Mouse (Mus musculus): ENCODE results near the gene Nudt16l1. TPM values are rescaled to one million over a fixed set of nuclear protein-coding genes. Genes with fewer than 3 reads are reported as not detected.

The Nudt16l1 gene
- polyA plus RNA-seq, 1 experiment from 2014 or later: 151 TPM

- DNase-seq (ENCODE audit: low spot score): no peak
- H3K4me3 ChIP-seq: no peak overlapping the region
- H3K9me3 ChIP-seq: no peaks in the 10 kb centered on the region
- no peak overlapping the region for H3K27ac ChIP-seq (replicated peaks)
- H3K36me3 ChIP-seq (replicated peaks): peaks cover 60% of the 10 kb centered on the region
- H3K27me3 ChIP-seq (replicated peaks; ENCODE audit: low read depth, poor library complexity, severe bottlenecking): no peaks in the 10 kb centered on the region
- H3K4me1 ChIP-seq: no peaks in the 10 kb centered on the region
- 88% methylated on average over 6 of the region's 6 CpGs for WGBS
These were observed 16.1 kb upstream of the Nudt16l1 start for GRCm38 (mm10) chr16:4922481-4922880.

DNA sequence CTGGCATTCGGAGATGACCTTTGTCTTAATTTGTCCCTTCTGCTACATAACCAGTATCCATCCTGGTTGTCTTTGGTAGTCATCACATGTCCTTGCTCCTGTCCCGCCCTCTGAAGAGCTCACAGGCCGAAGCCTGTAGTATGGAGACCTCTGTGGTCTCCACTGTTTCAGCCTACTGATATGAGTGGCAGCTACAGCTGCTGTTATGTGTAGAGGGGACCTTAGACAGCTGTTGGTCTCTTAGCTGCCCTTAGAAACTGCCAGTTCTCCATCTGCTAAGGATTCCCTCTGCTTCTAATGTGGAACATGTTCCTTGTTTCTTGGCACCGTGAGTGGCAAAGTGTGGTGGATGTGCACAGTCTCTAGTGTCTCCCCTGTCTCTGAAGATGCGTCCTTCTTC is 14.6 kb upstream of the Nudt16l1 start:
- Histone ChIP-seq H3K27me3 (replicated peaks; ENCODE audit: low read depth, poor library complexity, severe bottlenecking) (no peaks in the 10 kb centered on the region), H3K4me1 (no peaks in the 10 kb centered on the region), H3K36me3 (replicated peaks) (peaks cover 75% of the 10 kb centered on the region), H3K27ac (replicated peaks) (no peak overlapping the region), H3K9me3 (no peaks in the 10 kb centered on the region), H3K4me3 (no peak overlapping the region)
- DNase-seq (ENCODE audit: low spot score): no peak
- WGBS: 85% methylated on average over 5 of the region's 5 CpGs

- no peak overlapping the region for H3K27ac ChIP-seq (replicated peaks)
- WGBS: 96% methylated on average over 7 of the region's 7 CpGs
- peaks cover 99% of the 10 kb centered on the region for H3K36me3 ChIP-seq (replicated peaks)
- H3K4me1 ChIP-seq: no peaks in the 10 kb centered on the region
- H3K27me3 ChIP-seq (replicated peaks; ENCODE audit: low read depth, poor library complexity, severe bottlenecking): no peaks in the 10 kb centered on the region
- no peak for DNase-seq (ENCODE audit: low spot score)
- H3K4me3 ChIP-seq: no peak overlapping the region
- no peaks in the 10 kb centered on the region for H3K9me3 ChIP-seq
These were observed 10.6 kb upstream of the Nudt16l1 start for GRCm38 (mm10) chr16:4927967-4928366.

DNA sequence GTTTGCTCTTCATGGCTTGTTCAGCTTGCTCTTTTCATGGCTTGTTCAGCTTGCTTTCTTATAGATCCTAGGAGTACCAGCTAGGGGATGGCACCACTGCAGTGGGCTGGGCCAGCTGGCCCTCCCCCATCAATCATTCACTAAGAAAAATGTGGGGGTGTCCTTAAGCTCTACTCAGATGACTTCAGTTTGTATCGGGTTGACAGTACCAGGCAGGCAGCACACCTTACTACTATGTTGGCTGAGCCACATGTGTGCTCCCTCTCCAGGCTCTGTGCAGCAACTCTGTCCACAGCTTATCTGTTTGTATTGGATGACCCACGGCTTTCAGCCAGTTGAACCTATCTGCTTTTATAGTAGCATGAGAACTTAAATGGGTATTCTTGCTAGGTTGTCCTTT is 10.1 kb upstream of the Nudt16l1 start:
- H3K27me3 ChIP-seq (replicated peaks; ENCODE audit: low read depth, poor library complexity, severe bottlenecking): no peaks in the 10 kb centered on the region
- H3K36me3 ChIP-seq (replicated peaks): peaks cover 99% of the 10 kb centered on the region
- WGBS: 92% methylated on average over 2 of the region's 2 CpGs
- no peaks in the 10 kb centered on the region for H3K4me1 ChIP-seq
- H3K27ac ChIP-seq (replicated peaks): no peak overlapping the region
- DNase-seq (ENCODE audit: low spot score): no peak
- H3K9me3 ChIP-seq: no peaks in the 10 kb centered on the region
- no peak overlapping the region for H3K4me3 ChIP-seq

DNA sequence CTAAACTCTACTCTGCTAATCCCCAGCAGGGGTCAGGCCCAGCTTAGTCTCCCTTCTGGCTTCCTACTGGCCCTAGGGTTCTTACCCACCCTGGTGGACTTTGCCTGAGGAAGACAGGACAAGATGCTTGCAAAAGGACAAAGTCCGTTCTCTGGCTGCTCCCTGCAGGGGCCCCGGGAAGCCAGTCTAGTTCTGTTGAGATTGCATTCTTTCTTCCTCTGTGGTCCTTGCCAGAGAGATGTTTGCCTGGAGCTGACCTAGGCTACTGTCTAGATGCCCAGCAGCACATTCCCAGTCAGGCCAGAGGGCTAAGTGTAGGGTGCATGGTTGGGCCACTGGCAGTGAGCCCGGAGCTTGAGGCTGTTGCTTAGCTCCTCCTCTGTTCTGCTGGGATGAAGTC is 6.1 kb upstream of the Nudt16l1 start:
- no peaks in the 10 kb centered on the region for H3K9me3 ChIP-seq
- 85% methylated on average over 3 of the region's 3 CpGs for WGBS
- no peak for DNase-seq (ENCODE audit: low spot score)
- no peaks in the 10 kb centered on the region for H3K27me3 ChIP-seq (replicated peaks; ENCODE audit: low read depth, poor library complexity, severe bottlenecking)
- no peaks in the 10 kb centered on the region for H3K4me1 ChIP-seq
- H3K4me3 ChIP-seq: no peak overlapping the region
- peaks cover 100% of the 10 kb centered on the region for H3K36me3 ChIP-seq (replicated peaks)
- H3K27ac ChIP-seq (replicated peaks): no peak overlapping the region

DNA sequence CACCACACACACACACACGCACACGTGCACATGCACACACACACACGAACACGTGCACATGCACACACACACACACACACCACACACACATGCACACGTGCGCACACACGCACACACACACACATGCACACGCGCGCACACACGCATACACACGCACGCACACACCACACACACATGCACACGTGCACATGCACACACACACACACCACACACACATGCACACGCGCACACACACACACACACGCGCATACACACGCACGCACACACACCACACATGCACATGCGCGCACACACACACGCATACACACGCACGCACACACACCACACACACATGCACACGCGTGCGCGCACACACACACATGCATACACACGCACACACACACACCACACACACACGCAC is 3.1 kb upstream of the Nudt16l1 start:
- Histone ChIP-seq H3K9me3 (no peaks in the 10 kb centered on the region), H3K36me3 (replicated peaks) (peaks cover 83% of the 10 kb centered on the region), H3K4me3 (no peak overlapping the region), H3K27ac (replicated peaks) (no peak overlapping the region), H3K27me3 (replicated peaks; ENCODE audit: low read depth, poor library complexity, severe bottlenecking) (no peaks in the 10 kb centered on the region), H3K4me1 (peaks cover 17% of the 10 kb centered on the region)
- DNase-seq (ENCODE audit: low spot score): no peak
- WGBS: 94% methylated on average over 31 of the region's 31 CpGs

GRCm38 (mm10) chr16:4935931-4936703 is 2.4 kb upstream of the Nudt16l1 start:
- WGBS: 88% methylated on average over 10 of the region's 10 CpGs
- H3K27me3 ChIP-seq (replicated peaks; ENCODE audit: low read depth, poor library complexity, severe bottlenecking): no peaks in the 10 kb centered on the region
- peaks cover 19% of the 10 kb centered on the region for H3K4me1 ChIP-seq
- no peaks in the 10 kb centered on the region for H3K9me3 ChIP-seq
- H3K27ac ChIP-seq (replicated peaks): no peak overlapping the region
- H3K36me3 ChIP-seq (replicated peaks): peaks cover 83% of the 10 kb centered on the region
- DNase-seq (ENCODE audit: low spot score): no peak
- no peak overlapping the region for H3K4me3 ChIP-seq

GRCm38 (mm10) chr16:4937351-4938190 is 990 bp upstream of the Nudt16l1 start:
- H3K27ac ChIP-seq (replicated peaks): no peak overlapping the region
- no peaks in the 10 kb centered on the region for H3K27me3 ChIP-seq (replicated peaks; ENCODE audit: low read depth, poor library complexity, severe bottlenecking)
- WGBS: 89% methylated on average over 8 of the region's 8 CpGs
- H3K36me3 ChIP-seq (replicated peaks): peaks cover 83% of the 10 kb centered on the region
- no peaks in the 10 kb centered on the region for H3K9me3 ChIP-seq
- H3K4me3 ChIP-seq: no peak overlapping the region
- peaks cover 19% of the 10 kb centered on the region for H3K4me1 ChIP-seq
- no peak for DNase-seq (ENCODE audit: low spot score)

GRCm38 (mm10) chr16:4938989-4939388 is 428 bp downstream of the Nudt16l1 start:
- Histone ChIP-seq H3K27me3 (replicated peaks; ENCODE audit: low read depth, poor library complexity, severe bottlenecking) (no peaks in the 10 kb centered on the region), H3K36me3 (replicated peaks) (peaks cover 83% of the 10 kb centered on the region), H3K9me3 (no peaks in the 10 kb centered on the region), H3K4me1 (peaks cover 19% of the 10 kb centered on the region), H3K4me3 (peak overlapping the region; percentile 83), H3K27ac (replicated peaks) (peak overlapping the region; percentile 88)
- DNase-seq (ENCODE audit: low spot score): peak; percentile 97
- 0% methylated on average over 28 of the region's 28 CpGs for WGBS

DNA sequence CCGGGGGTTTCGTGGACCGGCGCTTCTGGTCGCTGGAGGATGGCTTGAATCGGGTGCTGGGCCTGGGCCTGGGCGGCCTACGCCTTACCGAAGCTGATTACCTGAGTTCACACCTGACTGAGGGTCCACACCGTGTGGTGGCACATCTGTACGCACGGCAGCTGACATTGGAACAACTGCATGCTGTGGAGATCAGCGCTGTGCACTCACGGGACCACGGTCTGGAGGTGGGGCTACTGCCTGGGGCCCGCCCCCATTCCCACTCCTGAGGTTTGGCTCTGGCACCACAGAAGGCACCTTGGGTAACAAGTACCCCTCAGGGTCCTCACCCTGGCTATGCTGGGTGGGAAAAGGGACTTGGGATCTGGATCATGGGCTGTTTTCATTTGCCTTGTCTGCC is 851 bp downstream of the Nudt16l1 start:
- peak overlapping the region; percentile 88 for H3K27ac ChIP-seq (replicated peaks)
- 2% methylated on average over 16 of the region's 16 CpGs for WGBS
- DNase-seq (ENCODE audit: low spot score): peak; percentile 57
- peaks cover 83% of the 10 kb centered on the region for H3K36me3 ChIP-seq (replicated peaks)
- peaks cover 19% of the 10 kb centered on the region for H3K4me1 ChIP-seq
- H3K4me3 ChIP-seq: peak overlapping the region; percentile 83
- H3K27me3 ChIP-seq (replicated peaks; ENCODE audit: low read depth, poor library complexity, severe bottlenecking): no peaks in the 10 kb centered on the region
- H3K9me3 ChIP-seq: no peaks in the 10 kb centered on the region

GRCm38 (mm10) chr16:4940311-4940850 is 1.8 kb downstream of the Nudt16l1 start:
- no peaks in the 10 kb centered on the region for H3K27me3 ChIP-seq (replicated peaks; ENCODE audit: low read depth, poor library complexity, severe bottlenecking)
- H3K27ac ChIP-seq (replicated peaks): no peak overlapping the region
- H3K4me1 ChIP-seq: peaks cover 19% of the 10 kb centered on the region
- peaks cover 83% of the 10 kb centered on the region for H3K36me3 ChIP-seq (replicated peaks)
- DNase-seq (ENCODE audit: low spot score): no peak
- H3K4me3 ChIP-seq: peak overlapping the region; percentile 83
- 91% methylated on average over 10 of the region's 10 CpGs for WGBS
- no peaks in the 10 kb centered on the region for H3K9me3 ChIP-seq

DNA sequence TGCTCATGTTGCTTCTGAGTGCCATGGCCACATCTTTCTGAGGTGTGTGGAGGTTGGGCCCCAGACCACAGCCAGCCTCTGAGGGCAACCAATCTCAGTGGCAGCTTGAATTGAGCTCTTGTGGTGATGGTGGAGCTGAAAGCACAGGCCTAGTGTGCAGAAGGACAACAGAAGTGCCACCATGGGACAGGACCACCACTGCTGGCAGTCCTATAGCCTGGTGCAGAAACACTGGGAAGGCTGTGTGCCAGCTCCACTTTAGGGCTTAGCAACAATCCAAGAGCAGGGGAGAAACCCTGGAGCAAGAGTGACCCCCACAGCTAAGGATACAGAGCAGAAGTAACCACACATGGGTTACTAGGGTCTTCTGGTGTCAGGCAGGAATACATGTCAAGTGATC is 2.5 kb downstream of the Nudt16l1 start:
- Histone ChIP-seq H3K27ac (replicated peaks) (no peak overlapping the region), H3K9me3 (no peaks in the 10 kb centered on the region), H3K4me3 (no peak overlapping the region), H3K36me3 (replicated peaks) (peaks cover 83% of the 10 kb centered on the region), H3K27me3 (replicated peaks; ENCODE audit: low read depth, poor library complexity, severe bottlenecking) (no peaks in the 10 kb centered on the region), H3K4me1 (peaks cover 19% of the 10 kb centered on the region)
- no peak for DNase-seq (ENCODE audit: low spot score)

DNA sequence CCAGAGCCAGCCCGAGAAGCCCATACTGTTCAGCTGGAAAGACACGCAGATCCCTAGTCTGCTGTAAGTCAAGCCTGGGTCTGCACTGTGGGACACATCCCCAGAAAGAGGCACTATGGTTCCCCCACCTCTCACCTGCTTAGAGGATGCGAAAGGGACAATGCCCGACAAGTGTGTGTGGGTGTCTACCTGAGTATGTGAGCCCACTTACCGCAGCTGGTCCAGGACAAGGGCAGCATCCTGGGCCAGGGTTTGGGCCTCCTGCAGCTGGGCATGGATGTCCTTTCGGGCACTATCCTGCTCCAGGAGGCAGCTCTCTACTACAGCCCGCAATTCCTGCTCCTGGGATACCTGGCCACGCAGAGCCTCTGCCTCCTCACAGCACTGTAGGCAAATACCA is 4.3 kb downstream of the Nudt16l1 start:
- Histone ChIP-seq H3K9me3 (no peaks in the 10 kb centered on the region), H3K36me3 (replicated peaks) (peaks cover 83% of the 10 kb centered on the region), H3K27ac (replicated peaks) (no peak overlapping the region), H3K4me3 (no peak overlapping the region), H3K27me3 (replicated peaks; ENCODE audit: low read depth, poor library complexity, severe bottlenecking) (no peaks in the 10 kb centered on the region), H3K4me1 (peaks cover 19% of the 10 kb centered on the region)
- WGBS: 94% methylated on average over 8 of the region's 8 CpGs
- DNase-seq (ENCODE audit: low spot score): no peak
